Mouse (Mus musculus): ENCODE results near the gene Pms1.
"Not testable (repeated sequence)": the region's sequence is repeated elsewhere in the genome, so short reads cannot be mapped to it uniquely, and the experiment has no call there.

Pms1 gene

DNA sequence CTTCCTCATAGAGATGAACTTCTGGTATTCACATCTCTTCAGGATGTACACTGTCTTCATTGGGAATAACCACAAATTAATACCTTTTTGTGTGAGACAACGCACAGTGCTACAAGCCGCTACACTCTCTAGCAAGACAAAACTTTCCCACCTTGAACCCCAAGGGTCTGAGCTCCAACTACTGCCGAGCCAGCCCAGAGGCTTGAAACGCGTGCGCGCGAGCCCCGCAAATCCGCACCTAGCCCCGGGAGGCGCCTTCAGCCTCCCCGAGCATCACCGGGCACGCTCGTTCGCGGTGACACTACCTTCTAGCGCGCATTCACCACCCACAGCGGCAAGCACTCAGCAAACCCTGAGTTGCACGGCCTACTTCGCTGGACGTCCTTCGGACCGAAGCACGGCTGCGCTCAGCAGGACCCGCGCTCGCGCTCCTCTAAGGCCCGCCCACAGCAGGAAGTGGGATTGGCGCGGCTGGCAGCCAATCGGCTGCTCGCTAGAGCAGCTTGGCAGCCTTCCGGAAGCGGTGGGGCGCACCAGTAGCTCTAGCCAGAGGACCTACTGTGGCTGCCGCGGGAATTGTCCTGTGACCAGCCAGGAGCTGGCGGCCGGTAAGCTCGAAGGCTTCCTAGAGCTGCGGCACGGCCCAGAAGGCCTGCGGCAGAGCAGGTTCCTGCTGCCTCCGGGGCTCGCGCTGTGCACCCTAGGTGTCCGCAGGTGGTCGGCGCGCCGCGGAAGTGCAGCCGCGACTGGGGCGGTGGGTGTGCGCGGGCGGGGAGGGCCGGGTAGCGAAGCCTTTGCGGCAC lies at the start of gene Pms1, which contains the start of the genes Ormdl1 and Gm28778:
Gene Pms1 (minus strand): TSS at position 438 of the 803 bp plus-strand sequence.
Gene Ormdl1 (plus strand): TSS at position 515 of the 803 bp plus-strand sequence.
Gene Gm28778 (plus strand): TSS at position 531 of the 803 bp plus-strand sequence.
- peak; percentile 92 for DNase-seq (ENCODE audit: low read depth, low spot score)

DNA sequence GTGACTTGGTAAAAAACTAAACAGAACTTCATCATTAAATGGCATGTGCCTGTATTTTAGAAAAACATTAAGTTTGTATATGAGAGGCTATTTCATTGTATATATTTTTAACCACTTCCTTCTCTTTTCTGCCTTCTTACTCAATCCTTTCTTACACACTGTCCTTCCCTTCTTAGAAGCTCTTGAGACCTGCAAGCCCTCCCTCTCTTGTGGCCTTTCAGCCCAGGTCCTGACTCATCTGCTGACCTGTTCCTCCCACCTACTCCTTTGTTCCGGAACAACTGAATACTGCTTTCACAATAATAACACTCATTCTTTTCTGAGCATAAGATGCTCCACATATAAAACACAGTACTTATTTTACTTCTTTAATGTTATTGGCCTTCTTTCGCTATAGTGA lies 44.3 kb upstream of the Pms1 start:
- DNase-seq (ENCODE audit: low read depth, low spot score): no peak

DNA sequence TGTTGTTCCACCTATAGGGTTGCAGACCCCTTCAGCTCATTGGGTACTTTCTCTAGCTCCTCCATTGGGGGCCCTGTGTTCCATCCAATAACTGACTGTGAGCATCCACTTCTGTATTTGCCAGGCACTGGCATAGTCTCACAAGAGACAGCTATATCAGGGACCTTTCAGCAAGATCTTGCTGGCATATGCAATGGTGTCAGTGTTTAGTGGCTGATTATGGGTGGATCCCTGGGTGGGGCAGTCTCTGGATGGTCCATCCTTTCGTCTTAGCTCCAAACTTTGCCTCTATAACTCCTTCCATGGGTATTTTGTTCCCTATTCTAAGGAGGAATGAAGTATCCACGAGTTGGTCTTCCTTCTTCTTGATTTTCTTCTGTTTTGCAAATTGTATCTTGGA lies 40.6 kb upstream of the Pms1 start:
- DNase-seq (ENCODE audit: low read depth, low spot score): not testable (repeated sequence)

DNA sequence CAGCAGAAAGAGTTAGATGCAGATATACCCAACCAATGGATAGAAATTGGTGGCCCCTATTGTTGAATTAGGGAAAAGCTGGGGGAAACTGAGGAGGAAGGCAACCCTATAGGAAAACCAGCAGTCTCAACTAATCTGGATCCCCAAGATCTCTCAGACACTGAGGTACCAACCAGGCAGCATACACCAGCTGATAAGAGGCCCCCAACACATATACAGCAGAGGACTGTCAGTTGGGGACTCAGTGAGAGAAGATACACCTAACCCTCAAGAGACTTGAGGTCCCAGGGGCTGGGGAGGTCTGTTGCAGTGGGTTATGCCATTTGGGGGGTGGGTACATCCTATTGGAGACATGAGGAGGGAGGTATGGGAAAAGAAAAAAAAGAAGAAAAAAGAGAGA lies 38.6 kb upstream of the Pms1 start:
- no peak for DNase-seq (ENCODE audit: low read depth, low spot score)

DNA sequence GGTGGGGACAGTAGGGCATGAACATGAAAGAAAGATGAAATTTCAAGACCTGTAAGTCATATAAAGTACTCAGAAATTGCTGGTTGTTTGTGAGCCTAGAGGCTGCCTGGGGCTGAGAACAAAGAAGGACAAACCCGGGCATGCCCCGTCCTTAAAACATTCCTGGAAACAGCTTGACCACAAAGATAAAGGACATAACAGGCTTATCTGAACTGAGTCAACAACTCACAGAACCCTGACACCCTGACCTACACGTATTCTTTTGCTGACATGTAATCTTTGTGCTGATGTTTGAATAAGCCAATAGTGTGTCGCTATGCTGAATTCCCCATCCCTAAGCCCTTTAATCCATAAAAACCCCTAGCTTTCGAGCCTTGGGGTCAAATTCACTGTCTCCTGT lies 36.7 kb upstream of the Pms1 start:
- not testable (repeated sequence) for DNase-seq (ENCODE audit: low read depth, low spot score)

DNA sequence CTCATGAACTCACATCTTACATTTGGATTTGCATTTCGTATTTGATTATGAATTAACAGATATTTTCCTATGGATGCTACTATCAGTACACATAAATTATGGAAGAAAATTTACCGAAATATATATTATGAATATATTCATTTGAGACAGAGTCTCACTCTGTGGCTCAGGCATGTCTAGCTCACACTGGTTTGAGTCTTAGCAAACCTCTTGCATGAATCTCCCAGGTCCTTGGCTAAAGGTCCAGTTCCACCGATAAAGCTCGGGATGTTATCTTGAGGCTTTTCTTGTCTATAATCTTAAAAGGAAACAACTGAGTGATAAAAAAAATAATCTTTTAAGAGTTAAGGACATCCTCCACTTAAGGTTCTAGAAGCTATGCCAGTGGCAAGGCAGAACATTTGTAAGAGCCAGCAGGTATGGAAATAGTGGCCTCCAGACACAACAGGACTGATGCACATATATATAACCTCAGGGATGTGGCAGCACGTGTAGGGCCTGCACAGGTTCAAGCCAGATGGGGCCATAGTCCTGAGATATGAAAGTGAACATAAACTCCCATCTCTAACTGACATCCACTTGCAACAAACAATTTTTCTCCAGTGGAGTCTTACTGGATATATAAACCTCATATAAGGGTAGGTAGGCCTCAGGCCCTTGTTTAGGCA lies 28.1 kb upstream of the Pms1 start:
- DNase-seq (ENCODE audit: low read depth, low spot score): no peak

DNA sequence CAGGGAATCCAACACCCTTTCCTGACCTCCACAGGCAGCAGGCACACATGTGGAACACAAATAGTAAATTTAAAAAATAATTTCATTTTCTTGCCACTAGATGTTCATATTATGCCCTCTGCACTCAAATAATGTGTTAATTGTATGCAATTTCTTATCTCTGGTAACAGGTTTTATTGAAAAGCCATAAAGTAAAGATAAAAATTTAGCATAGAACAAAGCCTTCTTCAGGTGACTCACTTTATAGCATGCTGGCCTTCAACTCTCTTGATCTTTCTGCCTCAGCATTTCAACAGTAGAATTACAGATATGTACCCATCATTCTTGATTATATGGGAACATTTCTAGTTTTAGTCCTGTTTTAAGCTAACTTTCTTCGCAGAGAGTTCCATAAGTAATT lies 27.5 kb upstream of the Pms1 start:
- DNase-seq (ENCODE audit: low read depth, low spot score): no peak

DNA sequence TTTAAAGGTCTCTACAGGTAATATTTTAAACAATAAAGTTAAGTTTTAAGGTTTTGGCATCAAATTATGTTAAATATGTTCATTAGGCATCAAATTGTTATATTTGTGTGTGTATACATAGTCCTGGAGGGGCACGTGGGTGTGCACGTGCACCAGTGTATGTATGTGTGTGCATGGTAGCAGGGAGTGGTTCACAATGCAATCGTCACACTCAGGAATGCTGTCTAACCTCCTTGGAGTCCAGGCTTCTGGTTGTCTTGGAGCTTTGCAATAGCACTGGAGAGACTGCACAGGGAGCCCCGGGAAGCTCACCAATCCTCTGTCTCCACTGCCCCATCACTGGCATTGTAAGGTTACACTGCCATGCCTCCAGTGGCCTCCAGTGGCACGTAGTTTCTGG lies 26.4 kb upstream of the Pms1 start:
- DNase-seq (ENCODE audit: low read depth, low spot score): no peak

DNA sequence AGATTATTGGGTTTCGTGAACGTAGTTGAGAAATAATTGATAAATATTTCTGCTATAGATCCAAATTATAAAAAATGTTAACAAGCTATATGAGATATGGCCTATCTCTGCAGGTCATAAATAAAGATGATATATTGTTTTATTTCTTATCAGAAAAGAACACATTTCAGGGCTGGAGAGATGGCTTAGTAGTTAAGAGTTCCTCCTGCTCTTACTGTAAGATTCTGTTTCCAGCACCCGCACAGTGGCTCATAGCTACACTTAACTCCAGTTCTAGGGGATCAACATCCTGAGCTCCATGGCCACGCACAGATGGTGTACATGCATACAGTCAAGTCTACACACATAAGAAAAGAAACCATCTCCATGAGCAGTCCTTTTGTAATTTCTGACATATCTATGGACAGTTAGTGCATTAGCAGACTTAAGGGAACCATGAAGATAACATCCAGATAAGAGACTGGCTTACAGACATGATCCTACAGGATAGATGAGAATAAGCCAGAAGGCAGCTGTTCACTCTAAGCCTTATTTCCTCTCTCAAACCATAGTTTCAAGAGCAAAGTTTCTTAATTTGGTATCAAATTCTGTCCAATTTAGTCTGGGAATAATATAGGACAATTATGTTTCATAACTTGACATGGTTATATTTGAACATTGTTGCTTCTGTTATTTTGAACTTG lies 25.0 kb upstream of the Pms1 start:
- no peak for DNase-seq (ENCODE audit: low read depth, low spot score)

DNA sequence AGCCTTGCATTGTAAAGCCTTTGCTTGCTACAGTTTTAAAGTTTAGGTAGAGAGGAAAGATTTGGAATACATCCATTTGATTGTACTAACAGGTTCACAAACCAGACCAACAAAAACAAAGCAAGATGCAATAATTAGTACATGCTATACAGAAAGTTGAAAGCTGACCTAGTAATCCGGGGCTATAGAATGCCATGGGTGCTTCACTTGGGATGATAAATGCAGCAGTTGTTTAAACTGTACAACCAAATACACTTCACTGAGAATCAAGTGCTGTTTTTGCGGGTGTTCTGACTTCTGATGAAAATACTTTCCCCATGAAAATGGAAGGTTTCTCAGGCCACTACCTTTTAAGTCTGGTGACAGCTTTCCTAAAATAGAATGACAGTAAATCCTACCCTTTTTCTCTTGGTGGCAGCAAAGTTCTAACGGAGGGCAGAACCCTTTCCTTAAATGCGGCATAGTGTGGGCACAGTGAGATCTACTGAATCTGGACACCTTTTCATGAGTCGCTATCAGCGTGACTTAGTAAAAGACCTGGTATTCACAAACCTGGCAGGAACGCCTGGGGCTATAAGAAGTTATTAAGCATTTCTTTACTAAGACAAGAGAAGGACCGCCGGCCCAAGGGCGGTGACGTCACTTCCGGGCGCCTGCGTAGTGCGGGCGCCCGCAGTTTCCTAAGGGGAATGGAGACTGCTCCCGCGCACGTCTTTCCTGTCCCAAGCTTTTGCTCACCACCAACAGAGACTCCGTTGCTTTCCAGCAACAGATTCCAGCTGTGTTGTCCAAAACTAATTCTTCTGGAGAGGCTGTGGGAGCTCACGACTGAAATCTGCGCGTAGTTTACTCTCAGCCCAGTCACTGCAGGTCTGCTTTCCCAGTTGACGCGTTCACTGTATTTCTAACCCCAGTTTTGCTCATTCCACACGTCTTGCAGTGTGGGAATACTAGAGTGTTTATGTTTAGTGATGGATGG lies 16.5 kb upstream of the Pms1 start, which contains the start of gene Osgepl1:
Gene Osgepl1 (plus strand): TSS at position 636 of the 979 bp plus-strand sequence.
- peak; percentile 78 for DNase-seq (ENCODE audit: low read depth, low spot score)

DNA sequence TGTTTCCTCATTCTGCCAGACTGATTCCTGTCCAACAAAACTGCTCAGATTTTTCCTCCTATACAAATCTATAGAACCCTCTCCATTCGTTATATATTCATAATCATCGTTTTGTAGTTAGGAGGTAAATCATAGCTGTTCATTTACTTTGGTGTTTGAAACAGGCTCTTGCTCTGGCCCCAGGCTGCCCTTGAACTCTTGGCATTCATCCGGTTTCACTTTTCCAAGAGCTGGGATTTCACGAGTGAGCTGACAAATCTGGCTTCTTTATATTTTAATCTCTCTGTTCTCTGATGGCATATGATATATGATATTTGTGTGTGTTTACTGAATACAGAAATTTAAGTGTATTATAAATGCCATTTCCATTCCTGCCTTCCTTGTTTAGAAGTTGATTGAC lies 3.7 kb upstream of the Pms1 start:
- no peak for DNase-seq (ENCODE audit: low read depth, low spot score)

DNA sequence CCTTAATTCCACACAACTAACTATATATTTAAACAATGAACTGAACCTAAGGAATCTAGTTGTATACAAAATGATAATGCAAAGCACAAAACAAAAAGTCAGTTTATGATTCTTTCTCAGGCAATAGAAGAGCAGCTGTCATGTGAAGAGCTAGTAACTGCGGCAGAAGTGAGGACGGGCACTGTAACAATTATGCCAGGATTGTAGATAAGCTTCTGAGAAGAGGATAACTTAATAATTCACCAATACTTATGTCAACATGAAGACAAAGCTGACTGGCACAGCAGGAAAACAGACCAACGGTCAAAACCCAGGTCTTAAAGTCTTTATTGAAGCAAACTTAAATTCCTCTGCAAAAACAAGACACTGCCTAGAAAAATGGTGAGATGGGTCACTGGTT lies 5.6 kb downstream of the Pms1 start:
- no peak for DNase-seq (ENCODE audit: low read depth, low spot score)

DNA sequence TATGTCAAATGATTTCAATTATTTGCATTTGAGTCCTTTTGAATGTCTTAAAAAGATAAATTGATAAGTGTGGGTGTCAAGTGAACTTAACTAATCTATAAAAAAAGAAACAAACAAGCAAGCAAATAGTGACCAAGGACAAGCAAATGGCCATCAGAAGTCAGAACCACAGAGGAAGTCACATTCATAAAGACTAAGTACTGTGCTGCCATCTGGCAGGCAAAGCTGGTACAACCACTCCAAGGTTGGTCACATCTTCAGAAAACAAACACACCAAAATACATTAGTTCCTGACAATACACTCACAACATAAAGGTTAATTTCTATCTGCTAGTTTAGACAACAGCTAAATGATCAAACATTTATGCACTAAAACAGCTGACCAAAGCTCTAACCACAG lies 24.2 kb downstream of the Pms1 start:
- peak; percentile 21 for DNase-seq (ENCODE audit: low read depth, low spot score)

DNA sequence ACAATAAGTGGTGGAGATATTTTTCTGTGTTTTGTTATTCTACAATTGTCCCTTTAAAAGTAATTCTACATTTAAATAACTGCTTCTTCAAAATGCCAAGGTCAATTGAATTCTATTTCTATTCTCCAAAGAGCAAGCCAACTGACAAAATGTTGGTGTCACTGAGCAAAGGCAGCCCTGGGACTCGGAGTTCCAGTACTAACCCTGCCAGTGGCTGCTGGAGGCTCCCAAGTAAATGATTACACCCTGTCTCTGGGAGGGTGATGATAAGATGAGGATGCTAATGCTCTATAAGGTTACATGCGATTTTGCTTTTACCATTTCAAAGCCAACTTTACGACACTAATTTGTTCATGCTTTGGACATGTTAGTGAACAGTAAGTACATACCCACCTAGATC lies 26.9 kb downstream of the Pms1 start:
- no peak for DNase-seq (ENCODE audit: low read depth, low spot score)

DNA sequence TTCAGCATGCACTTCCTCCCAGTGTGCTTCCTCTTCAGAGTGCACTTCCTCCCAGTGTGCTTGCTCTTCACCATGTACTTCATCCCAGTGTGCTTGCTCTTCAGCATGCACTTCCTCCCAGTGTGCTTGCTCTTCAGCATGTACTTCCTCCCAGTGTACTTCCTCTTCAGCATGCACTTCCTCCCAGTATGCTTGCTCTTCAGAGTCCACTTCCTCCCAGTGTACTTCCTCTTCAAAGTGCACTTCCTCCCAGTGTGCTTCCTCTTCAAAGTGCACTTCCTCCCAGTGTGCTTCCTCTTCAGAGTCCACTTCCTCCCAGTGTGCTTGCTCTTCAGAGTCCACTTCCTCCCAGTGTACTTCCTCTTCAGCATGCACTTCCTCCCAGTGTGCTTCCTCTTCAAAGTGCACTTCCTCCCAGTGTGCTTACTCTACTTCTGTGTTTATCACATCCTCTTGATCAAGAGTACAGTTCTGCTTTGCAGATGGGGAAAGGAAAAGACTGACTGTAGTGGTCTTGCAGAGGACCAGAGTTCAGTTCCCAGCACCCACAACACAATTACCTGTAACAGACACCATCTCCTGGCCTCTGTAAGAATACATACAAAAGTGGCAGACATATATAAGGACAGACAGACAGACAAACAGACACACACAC lies 31.7 kb downstream of the Pms1 start:
- DNase-seq (ENCODE audit: low read depth, low spot score): not testable (repeated sequence)

DNA sequence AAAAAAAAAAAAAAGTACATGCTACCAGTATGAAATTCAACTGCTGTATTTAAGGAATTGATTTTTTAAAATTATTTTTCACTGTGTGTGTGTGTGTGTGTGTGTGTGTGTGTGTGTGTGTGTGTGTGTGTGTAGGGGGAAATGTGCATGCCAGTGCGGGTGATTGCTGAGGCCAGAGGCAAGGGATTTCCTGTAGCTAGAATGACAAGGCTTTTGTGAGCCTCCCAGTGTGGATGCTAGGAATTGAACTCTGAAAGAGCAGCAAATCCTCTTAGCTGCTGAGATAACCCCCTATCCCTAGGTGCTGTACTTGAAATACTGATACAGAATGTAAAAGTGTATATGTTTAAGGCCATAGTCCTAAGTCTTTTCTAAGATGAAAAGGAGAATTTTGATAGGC lies 70.8 kb downstream of the Pms1 start:
- no peak for DNase-seq (ENCODE audit: low read depth, low spot score)

DNA sequence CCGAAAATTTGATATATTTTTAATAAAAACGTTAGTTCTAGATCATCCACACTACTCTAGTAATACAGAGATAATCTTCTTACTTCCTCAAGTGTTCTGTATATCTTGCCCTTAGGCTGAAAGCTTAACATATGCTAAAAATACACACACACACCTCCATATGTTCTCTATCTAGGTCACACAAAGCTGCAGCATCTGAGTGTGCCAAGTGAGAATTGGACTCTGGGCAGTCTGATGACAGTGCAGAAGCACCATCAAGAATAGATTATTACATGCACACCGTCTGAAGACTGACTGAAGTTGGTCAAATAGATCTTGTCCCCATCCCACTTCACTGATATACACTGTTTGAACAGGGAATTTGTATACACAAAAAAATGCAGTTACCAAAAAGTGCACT lies 71.2 kb downstream of the Pms1 start:
- peak; percentile 38 for DNase-seq (ENCODE audit: low read depth, low spot score)

DNA sequence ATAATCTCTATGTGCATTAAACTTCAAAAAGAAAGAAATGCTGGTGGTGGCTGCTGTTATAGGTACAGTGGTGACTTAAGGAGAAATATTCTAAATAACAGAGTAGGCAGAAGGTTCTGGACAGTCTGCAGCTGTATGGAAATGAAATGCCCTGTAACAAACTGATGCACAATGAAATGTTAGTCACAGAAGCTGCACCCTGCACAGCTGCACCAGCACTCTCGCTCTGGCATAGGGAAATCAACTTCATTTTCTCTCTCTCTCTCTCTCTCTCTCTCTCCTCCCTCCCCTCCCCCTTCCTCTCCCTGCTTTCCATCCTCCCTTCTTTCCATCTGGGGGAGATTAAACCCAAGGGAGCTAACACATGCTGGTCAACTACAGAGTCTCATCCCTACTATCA lies 72.0 kb downstream of the Pms1 start:
- DNase-seq (ENCODE audit: low read depth, low spot score): no peak

DNA sequence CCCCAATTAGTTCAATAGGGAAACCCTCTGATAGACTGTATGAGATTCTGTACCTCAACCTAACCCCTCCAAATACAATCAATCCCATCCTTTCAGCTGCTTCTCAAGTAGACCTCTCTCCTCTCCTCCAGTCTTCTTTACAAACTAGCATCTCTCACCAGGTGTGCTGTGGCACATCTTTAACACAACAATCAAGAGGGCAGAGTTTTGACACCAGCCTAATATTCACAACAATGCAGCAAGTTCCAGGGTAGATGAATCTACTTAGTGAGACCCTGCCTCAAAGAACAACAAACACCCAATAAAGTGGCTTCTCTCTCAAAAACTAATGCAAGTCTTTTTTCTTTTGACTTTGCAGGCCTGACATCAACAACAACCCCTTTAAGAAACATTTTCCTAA lies 86.7 kb downstream of the Pms1 start:
- no peak for DNase-seq (ENCODE audit: low read depth, low spot score)

DNA sequence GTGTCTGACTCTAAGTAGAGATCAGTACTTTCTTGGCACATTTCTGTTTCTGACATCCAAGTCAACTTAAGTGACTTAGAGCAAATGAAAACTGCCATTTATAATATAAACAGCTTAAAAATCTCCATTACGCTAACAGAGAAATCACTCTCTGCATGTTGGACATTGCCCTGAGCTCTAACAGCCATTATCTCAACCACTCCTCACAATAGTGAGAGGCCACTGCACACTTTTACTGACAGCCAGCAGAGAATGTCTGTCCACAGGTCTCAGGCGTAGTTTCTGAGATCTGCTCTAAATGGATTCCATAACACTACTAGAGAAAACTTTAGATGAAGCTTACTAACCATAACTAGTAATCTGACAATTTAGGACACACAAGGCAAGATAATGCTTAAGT lies 92.9 kb downstream of the Pms1 start:
- DNase-seq (ENCODE audit: low read depth, low spot score): no peak
